Mouse (Mus musculus) liver, adult 2 months (tissue): ENCODE measurements around the gene Gzma. TPM values are rescaled to one million over a fixed set of nuclear protein-coding genes. Genes with fewer than 3 reads are reported as not detected.

Experiments
- DNase-seq: peaks from one replicate; pipeline ENCODE4 v3.0.0-alpha.2; 2011; ENCODE audit warnings: low read depth, low spot score; ENCODE audit errors: extremely low read depth
- H3K27ac ChIP-seq: fragments of 200-500 bp; replicated peaks from 2 replicates; pipeline ENCODE4 v1.5.1; 2012; ENCODE audit warnings: low read depth, mild to moderate bottlenecking, control low read depth, inconsistent platforms, low read length; ENCODE audit not compliant: insufficient read depth
- H3K27me3 ChIP-seq: fragments of 200-500 bp; 2 replicates; pipeline ENCODE4 v1.6.1; 2012; ENCODE audit warnings: mild to moderate bottlenecking, moderate library complexity, low read length, inconsistent platforms; ENCODE audit not compliant: control insufficient read depth, insufficient read depth
- H3K36me3 ChIP-seq: fragments of 200-500 bp; 2 replicates; pipeline ENCODE4 v1.6.1; 2012; ENCODE audit warnings: low read length, inconsistent platforms; ENCODE audit not compliant: control insufficient read depth, insufficient read depth
- H3K4me1 ChIP-seq: fragments of 200-500 bp; 2 replicates; pipeline ENCODE4 v1.6.1; 2011; ENCODE audit warnings: low read length; ENCODE audit not compliant: control insufficient read depth, insufficient read depth
- H3K4me3 ChIP-seq: fragments of 200-500 bp; 2 replicates; pipeline ENCODE4 v1.5.1; 2011; ENCODE audit warnings: low read depth, mild to moderate bottlenecking, control low read depth, low read length, moderate library complexity; ENCODE audit not compliant: insufficient read depth
- H3K79me2 ChIP-seq: fragments of 200-500 bp; 2 replicates; pipeline ENCODE4 v1.6.1; 2012; ENCODE audit warnings: inconsistent platforms, mild to moderate bottlenecking, low read length, moderate library complexity; ENCODE audit not compliant: control insufficient read depth, insufficient read depth
- H3K9ac ChIP-seq: fragments of 200-500 bp; 2 replicates; pipeline ENCODE4 v1.6.1; 2012; ENCODE audit warnings: low read depth, mild to moderate bottlenecking, control low read depth, inconsistent platforms, low read length
- CTCF ChIP-seq: fragments of 200-500 bp; IDR thresholded peaks from 2 replicates; pipeline ENCODE4 v1.5.1; 2011; ENCODE audit warnings: low read depth, low read length, control low read depth
- POLR2A ChIP-seq: fragments of 200-500 bp; IDR thresholded peaks from 2 replicates; pipeline ENCODE4 v1.6.1; 2011; ENCODE audit warnings: low read length, control low read depth; ENCODE audit not compliant: insufficient read depth; ENCODE audit errors: extremely low read depth
- WGBS: fragments of 180-500 bp; shearing (Covaris S2); methylation state at CpG from one replicate; pipeline ENCODE4 v1.1.7; 2018; 5-methylcytosine and 5-hydroxymethylcytosine counted together
- polyA plus RNA-seq: library from polyadenylated mRNA; depleted of rRNA; stranded (reverse); fragments of >200 nt; gene quantifications from 2 replicates; pipeline ENCODE4 v1.2.3, GENCODE M21; 2012
- total RNA-seq: library from RNA; depleted of rRNA; stranded (reverse); fragments of >200 nt; gene quantifications from 2 replicates; pipeline ENCODE4 v1.2.3, GENCODE M21; 2014

The Gzma gene
- total and polyA plus RNA-seq, 2 experiments, result 0.27 to 0.92 TPM

- DNase-seq, result no peak
- H3K79me2 ChIP-seq, result no peaks in the 10 kb centered on the region
- WGBS, result 45% methylated on average over 8 of the region's 8 CpGs
- H3K27ac ChIP-seq, result no peak overlapping the region
- H3K27me3 ChIP-seq, result peaks cover 3% of the 10 kb centered on the region; the same call in 1 of the 2 replicates
- no peak for TF ChIP-seq POLR2A
- peak; percentile 22; the same call in 1 of the 2 replicates for TF ChIP-seq CTCF
- H3K4me3 ChIP-seq, result no peak overlapping the region
- no peaks in the 10 kb centered on the region for H3K36me3 ChIP-seq
- no peak overlapping the region for H3K9ac ChIP-seq
- H3K4me1 ChIP-seq, result no peaks in the 10 kb centered on the region
Measured at GRCm38 (mm10) chr13:113055826-113056225, 45.0 kb downstream of the Gzma start.

GRCm38 (mm10) chr13:113054230-113054629, 46.6 kb downstream of the Gzma start:
- no peak for DNase-seq
- H3K4me3 ChIP-seq, result no peak overlapping the region
- no peak overlapping the region for H3K9ac ChIP-seq
- no peak for TF ChIP-seq POLR2A
- no peak for TF ChIP-seq CTCF
- H3K36me3 ChIP-seq, result no peaks in the 10 kb centered on the region
- H3K4me1 ChIP-seq, result no peaks in the 10 kb centered on the region
- WGBS, result 82% methylated on average over 8 of the region's 8 CpGs
- H3K27ac ChIP-seq, result no peak overlapping the region
- no peaks in the 10 kb centered on the region for H3K79me2 ChIP-seq
- H3K27me3 ChIP-seq, result peaks cover 3% of the 10 kb centered on the region; the same call in 1 of the 2 replicates

GRCm38 (mm10) chr13:113047647-113048046, 53.1 kb downstream of the Gzma start:
- Histone ChIP-seq H3K27me3 (no peaks in the 10 kb centered on the region), H3K79me2 (no peaks in the 10 kb centered on the region), H3K36me3 (no peaks in the 10 kb centered on the region), H3K27ac (no peak overlapping the region), H3K4me3 (no peak overlapping the region), H3K9ac (no peak overlapping the region), H3K4me1 (no peaks in the 10 kb centered on the region)
- no peak for DNase-seq
- WGBS, result 76% methylated on average over 3 of the region's 3 CpGs
- TF ChIP-seq POLR2A (no peak), CTCF (no peak)

GRCm38 (mm10) chr13:113047018-113047417, 53.8 kb downstream of the Gzma start:
- no peak for DNase-seq
- TF ChIP-seq POLR2A (no peak), CTCF (no peak)
- Histone ChIP-seq H3K4me3 (no peak overlapping the region), H3K27ac (no peak overlapping the region), H3K9ac (no peak overlapping the region), H3K27me3 (no peaks in the 10 kb centered on the region), H3K36me3 (no peaks in the 10 kb centered on the region), H3K4me1 (no peaks in the 10 kb centered on the region), H3K79me2 (no peaks in the 10 kb centered on the region)

- Histone ChIP-seq H3K79me2 (no peaks in the 10 kb centered on the region), H3K36me3 (no peaks in the 10 kb centered on the region), H3K9ac (no peak within 1 kb of the TSS), H3K4me1 (no peaks in the 10 kb centered on the region), H3K27ac (no peak within 1 kb of the TSS), H3K4me3 (peak within 1 kb of the TSS; percentile 43), H3K27me3 (no peaks in the 10 kb centered on the region)
- 9% methylated on average over 21 of the region's 21 CpGs for WGBS
- no peak for DNase-seq
- TF ChIP-seq POLR2A, result no peak
- no peak for TF ChIP-seq CTCF
Measured at GRCm38 (mm10) chr13:113046211-113046883, 54.4 kb downstream of the Gzma start, which contains the start of gene Gpx8. Gene Gpx8, minus strand, starts transcription at chr13:113046410.

- 46% methylated on average over 18 of the region's 18 CpGs for whole genome bisulfite sequencing
- DNase-seq, result no peak
- Histone ChIP-seq H3K27me3 (no peaks in the 10 kb centered on the region), H3K79me2 (no peaks in the 10 kb centered on the region), H3K4me1 (no peaks in the 10 kb centered on the region), H3K36me3 (no peaks in the 10 kb centered on the region), H3K9ac (no peak overlapping the region), H3K4me3 (peak overlapping the region; percentile 43), H3K27ac (no peak overlapping the region)
- TF ChIP-seq POLR2A, result no peak
- TF ChIP-seq CTCF, result no peak
Measured at GRCm38 (mm10) chr13:113045458-113046110, 55.2 kb downstream of the Gzma start.
